Mouse (Mus musculus): ENCODE results near the gene Atf7ip. TPM values are rescaled to one million over a fixed set of nuclear protein-coding genes. Genes with fewer than 3 reads are reported as not detected.

The Atf7ip gene
- polyA plus RNA-seq, 1 experiment = 11.6 TPM

- no peak for TF ChIP-seq SRF (IDR thresholded peaks at IDR 0.05; ENCODE audit: control insufficient read depth, insufficient read length, low read depth)
- TF ChIP-seq MAX (IDR thresholded peaks at IDR 0.05; ENCODE audit: low read depth) = no peak
- no peak for TF ChIP-seq MYOG (IDR thresholded peaks at IDR 0.05; ENCODE audit: control insufficient read depth in 1 of 3, insufficient read depth in 1 of 3, insufficient read length in 2 of 3, low read depth in 2 of 3)
- TF ChIP-seq POLR2AphosphoS2 (IDR thresholded peaks at IDR 0.05; ENCODE audit: insufficient read length, low read depth) = no peak
- TF ChIP-seq E2F4 (IDR thresholded peaks at IDR 0.05; ENCODE audit: insufficient read depth) = no peak
- TF ChIP-seq POLR2A (IDR thresholded peaks at IDR 0.05; ENCODE audit: insufficient read length, low read depth) = no peak
- TF ChIP-seq TCF12 (IDR thresholded peaks at IDR 0.05; ENCODE audit: insufficient read depth, poor library complexity, severe bottlenecking) = no peak
- no peaks in the 10 kb centered on the region for H3K27me3 ChIP-seq (ENCODE audit: control insufficient read depth, insufficient read depth, insufficient read length)
Measured at GRCm38 (mm10) chr6:136491631-136492030, 14.3 kb upstream of the Atf7ip start.

DNA sequence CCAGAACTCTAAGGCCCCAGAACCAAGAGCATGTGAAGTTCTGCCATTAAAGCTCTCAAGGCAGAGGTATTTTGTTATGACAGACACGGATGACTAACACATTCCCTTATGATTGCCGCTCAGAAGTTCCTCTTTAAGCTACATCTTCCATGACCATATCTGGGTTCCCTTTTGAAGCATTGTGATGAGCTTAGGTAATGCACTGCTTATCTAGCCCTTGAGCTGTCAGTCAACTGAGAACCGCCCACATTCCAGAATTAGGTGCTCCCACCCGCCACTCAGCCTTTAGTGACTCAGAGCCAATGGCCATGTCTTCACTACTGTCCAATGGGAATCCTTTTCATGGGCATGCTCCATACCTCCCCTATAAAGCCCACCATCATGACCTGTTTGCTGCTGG lies 13.7 kb upstream of the Atf7ip start:
- Histone ChIP-seq H3K4me3 (no peak overlapping the region), H3K27me3 (ENCODE audit: control insufficient read depth, insufficient read depth, insufficient read length) (no peaks in the 10 kb centered on the region)

More at GRCm38 (mm10) chr6:136491631-136492030, 14.3 kb upstream of the Atf7ip start:
- Histone ChIP-seq H3K4me2 (ENCODE audit: low read depth) (peak overlapping the region; percentile 18), H3ac (ENCODE audit: control insufficient read depth, insufficient read length) (no peak overlapping the region), H3K79me2 (ENCODE audit: control insufficient read depth, insufficient read depth) (no peaks in the 10 kb centered on the region), H3K4me3 (no peak overlapping the region), H3K36me3 (ENCODE audit: control insufficient read depth, insufficient read depth) (no peaks in the 10 kb centered on the region)

GRCm38 (mm10) chr6:136493486-136493885 lies 12.5 kb upstream of the Atf7ip start:
- H3K4me2 ChIP-seq (ENCODE audit: low read depth) = no peak overlapping the region
- H3ac ChIP-seq (ENCODE audit: control insufficient read depth, insufficient read length) = no peak overlapping the region
- TF ChIP-seq CEBPB (IDR thresholded peaks at IDR 0.05; ENCODE audit: insufficient read depth, poor library complexity, severe bottlenecking) (no peak), POLR2AphosphoS2 (IDR thresholded peaks at IDR 0.05; ENCODE audit: insufficient read length, low read depth) (no peak), MYOD1 (IDR thresholded peaks at IDR 0.05; ENCODE audit: control insufficient read depth in 1 of 3, insufficient read length in 2 of 3, low read depth in 2 of 3) (no peak), TCF3 (IDR thresholded peaks at IDR 0.05; ENCODE audit: insufficient read length, low read depth) (no peak), MYOG (IDR thresholded peaks at IDR 0.05; ENCODE audit: control insufficient read depth in 1 of 3, insufficient read depth in 1 of 3, insufficient read length in 2 of 3, low read depth in 2 of 3) (no peak), REST (IDR thresholded peaks at IDR 0.05; ENCODE audit: insufficient read depth, insufficient read length) (no peak), MAX (IDR thresholded peaks at IDR 0.05; ENCODE audit: low read depth) (no peak), POLR2A (IDR thresholded peaks at IDR 0.05; ENCODE audit: insufficient read length, low read depth) (no peak), TCF12 (IDR thresholded peaks at IDR 0.05; ENCODE audit: insufficient read depth, poor library complexity, severe bottlenecking) (no peak), SRF (IDR thresholded peaks at IDR 0.05; ENCODE audit: control insufficient read depth, insufficient read length, low read depth) (no peak), USF1 (IDR thresholded peaks at IDR 0.05; ENCODE audit: low read depth) (no peak), E2F4 (IDR thresholded peaks at IDR 0.05; ENCODE audit: insufficient read depth) (no peak)
- H3K79me2 ChIP-seq (ENCODE audit: control insufficient read depth, insufficient read depth) = no peaks in the 10 kb centered on the region
- no peak overlapping the region for H3K4me3 ChIP-seq
- no peaks in the 10 kb centered on the region for H3K27me3 ChIP-seq (ENCODE audit: control insufficient read depth, insufficient read depth, insufficient read length)
- H3K36me3 ChIP-seq (ENCODE audit: control insufficient read depth, insufficient read depth) = no peaks in the 10 kb centered on the region

More for the DNA sequence above, 13.7 kb upstream of the Atf7ip start:
- Histone ChIP-seq H3K4me2 (ENCODE audit: low read depth) (no peak overlapping the region), H3K79me2 (ENCODE audit: control insufficient read depth, insufficient read depth) (no peaks in the 10 kb centered on the region), H3K36me3 (ENCODE audit: control insufficient read depth, insufficient read depth) (no peaks in the 10 kb centered on the region), H3ac (ENCODE audit: control insufficient read depth, insufficient read length) (no peak overlapping the region)
- no peak for TF ChIP-seq POLR2AphosphoS2 (IDR thresholded peaks at IDR 0.05; ENCODE audit: insufficient read length, low read depth)
- TF ChIP-seq SRF (IDR thresholded peaks at IDR 0.05; ENCODE audit: control insufficient read depth, insufficient read length, low read depth) = no peak
- no peak for TF ChIP-seq MYOG (IDR thresholded peaks at IDR 0.05; ENCODE audit: control insufficient read depth in 1 of 3, insufficient read depth in 1 of 3, insufficient read length in 2 of 3, low read depth in 2 of 3)
- no peak for TF ChIP-seq USF1 (IDR thresholded peaks at IDR 0.05; ENCODE audit: low read depth)
- no peak for TF ChIP-seq REST (IDR thresholded peaks at IDR 0.05; ENCODE audit: insufficient read depth, insufficient read length)
- no peak for TF ChIP-seq MYOD1 (IDR thresholded peaks at IDR 0.05; ENCODE audit: control insufficient read depth in 1 of 3, insufficient read length in 2 of 3, low read depth in 2 of 3)
- no peak for TF ChIP-seq TCF3 (IDR thresholded peaks at IDR 0.05; ENCODE audit: insufficient read length, low read depth)
- no peak for TF ChIP-seq E2F4 (IDR thresholded peaks at IDR 0.05; ENCODE audit: insufficient read depth)
- TF ChIP-seq POLR2A (IDR thresholded peaks at IDR 0.05; ENCODE audit: insufficient read length, low read depth) = no peak

- Histone ChIP-seq H3K27me3 (ENCODE audit: control insufficient read depth, insufficient read depth, insufficient read length) (no peaks in the 10 kb centered on the region), H3K36me3 (ENCODE audit: control insufficient read depth, insufficient read depth) (no peaks in the 10 kb centered on the region), H3ac (ENCODE audit: control insufficient read depth, insufficient read length) (no peak overlapping the region), H3K79me2 (ENCODE audit: control insufficient read depth, insufficient read depth) (no peaks in the 10 kb centered on the region), H3K4me2 (ENCODE audit: low read depth) (no peak overlapping the region), H3K4me3 (no peak overlapping the region)
- no peak for TF ChIP-seq SRF (IDR thresholded peaks at IDR 0.05; ENCODE audit: control insufficient read depth, insufficient read length, low read depth)
Measured at GRCm38 (mm10) chr6:136493910-136494751, 11.8 kb upstream of the Atf7ip start.

- H3K79me2 ChIP-seq (ENCODE audit: control insufficient read depth, insufficient read depth) = no peaks in the 10 kb centered on the region
- H3K27me3 ChIP-seq (ENCODE audit: control insufficient read depth, insufficient read depth, insufficient read length) = no peaks in the 10 kb centered on the region
- no peaks in the 10 kb centered on the region for H3K36me3 ChIP-seq (ENCODE audit: control insufficient read depth, insufficient read depth)
- TF ChIP-seq POLR2AphosphoS2 (IDR thresholded peaks at IDR 0.05; ENCODE audit: insufficient read length, low read depth) (no peak), USF1 (IDR thresholded peaks at IDR 0.05; ENCODE audit: low read depth) (no peak), E2F4 (IDR thresholded peaks at IDR 0.05; ENCODE audit: insufficient read depth) (no peak), SRF (IDR thresholded peaks at IDR 0.05; ENCODE audit: control insufficient read depth, insufficient read length, low read depth) (no peak), REST (IDR thresholded peaks at IDR 0.05; ENCODE audit: insufficient read depth, insufficient read length) (no peak), TCF3 (IDR thresholded peaks at IDR 0.05; ENCODE audit: insufficient read length, low read depth) (no peak), TCF12 (IDR thresholded peaks at IDR 0.05; ENCODE audit: insufficient read depth, poor library complexity, severe bottlenecking) (no peak), MAX (IDR thresholded peaks at IDR 0.05; ENCODE audit: low read depth) (no peak), POLR2A (IDR thresholded peaks at IDR 0.05; ENCODE audit: insufficient read length, low read depth) (no peak), MYOD1 (IDR thresholded peaks at IDR 0.05; ENCODE audit: control insufficient read depth in 1 of 3, insufficient read length in 2 of 3, low read depth in 2 of 3) (no peak), MYOG (IDR thresholded peaks at IDR 0.05; ENCODE audit: control insufficient read depth in 1 of 3, insufficient read depth in 1 of 3, insufficient read length in 2 of 3, low read depth in 2 of 3) (no peak), CEBPB (IDR thresholded peaks at IDR 0.05; ENCODE audit: insufficient read depth, poor library complexity, severe bottlenecking) (no peak)
- H3K4me2 ChIP-seq (ENCODE audit: low read depth) = no peak overlapping the region
- no peak overlapping the region for H3ac ChIP-seq (ENCODE audit: control insufficient read depth, insufficient read length)
- H3K4me3 ChIP-seq = no peak overlapping the region
Measured at GRCm38 (mm10) chr6:136495023-136495422, 10.9 kb upstream of the Atf7ip start.
